Mouse (Mus musculus) bone marrow macrophage, adult 2 months (primary cell): ENCODE measurements around the gene Cd96.

Experiments
- CTCF ChIP-seq: IDR thresholded peaks from 2 replicates; pipeline ENCODE4 v1.5.1; 2012; ENCODE audit warnings: low read depth, mild to moderate bottlenecking, low read length, moderate library complexity
- POLR2A ChIP-seq: IDR thresholded peaks from 2 replicates; pipeline ENCODE4 v1.6.1; 2012; ENCODE audit warnings: mild to moderate bottlenecking, low read depth, low read length, borderline replicate concordance

DNA sequence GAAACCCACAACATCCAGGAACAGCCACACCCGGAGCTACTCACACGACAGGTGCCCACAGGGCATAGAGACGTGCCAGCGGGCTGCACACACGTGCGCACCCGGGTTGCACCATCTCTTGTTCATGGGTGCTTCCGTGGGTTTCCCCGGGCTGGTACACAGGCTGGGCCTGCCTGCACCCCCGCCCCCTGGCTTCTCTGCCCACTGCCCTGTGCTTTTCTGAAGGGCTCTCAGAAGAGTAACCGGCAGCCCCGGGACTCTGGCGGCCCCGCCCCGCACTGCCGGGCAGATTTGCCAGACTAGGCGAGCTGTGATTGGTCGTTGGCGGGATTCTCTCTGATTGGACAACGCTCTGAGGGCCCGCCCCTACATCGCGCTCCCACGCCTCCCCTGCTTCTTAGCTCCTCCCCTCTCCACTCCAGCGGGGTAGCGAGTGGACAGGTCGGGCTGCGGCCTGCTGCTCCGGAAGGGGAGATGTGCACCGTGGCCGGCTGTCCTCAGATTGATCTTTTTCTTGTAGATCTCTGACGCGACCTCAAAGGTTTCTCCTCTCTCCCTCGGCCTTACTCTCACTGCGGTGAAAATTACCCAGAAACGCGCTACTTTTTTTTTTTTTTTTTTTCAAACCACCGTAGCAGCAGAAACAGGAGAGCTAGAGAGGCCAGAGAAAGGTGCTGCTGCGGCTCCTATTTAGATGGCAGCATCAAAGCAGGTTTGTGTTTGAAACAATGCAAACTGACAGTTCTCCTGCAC is 109.7 kb downstream of the Cd96 start, which contains the start of gene Plcxd2:
- TF ChIP-seq POLR2A (no peak), CTCF (no peak)
